Mouse (Mus musculus) urinary bladder, postnatal 14 days (tissue): ENCODE results near the gene Crisp3.
"Not testable (repeated sequence)": the region's sequence is repeated elsewhere in the genome, so short reads cannot be mapped to it uniquely, and the experiment has no call there.

ENCODE experiments used
- DNase-seq: peaks from one replicate; pipeline ENCODE4 v3.0.0; 2021; ENCODE audit warnings: low spot score

Gene Crisp3

DNA sequence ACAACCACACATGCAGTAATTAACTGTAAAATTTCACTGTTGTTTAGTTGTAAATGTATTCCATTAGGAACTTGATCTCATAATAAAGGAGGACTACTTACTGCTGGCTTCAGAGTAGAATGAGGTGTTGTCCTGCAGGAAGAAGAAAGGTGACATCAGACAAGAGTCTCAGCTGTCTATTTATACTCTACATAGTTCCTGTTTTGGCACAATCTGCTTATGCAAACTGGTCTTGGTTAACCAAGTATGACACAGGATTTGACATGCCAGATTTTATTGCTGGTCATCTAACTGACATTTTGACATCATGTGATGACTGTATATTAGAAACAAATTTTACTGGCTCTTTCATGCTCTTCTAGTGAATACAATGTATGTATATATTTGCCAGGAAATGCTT, at the start of gene Crisp3:
Gene Crisp3, minus strand, starts transcription at position 154 of the 400 bp plus-strand sequence.
- no peak for DNase-seq

- DNase-seq: no peak
These were observed 43.3 kb upstream of the Crisp3 start for GRCm38 (mm10) chr17:40285435-40285834.

DNA sequence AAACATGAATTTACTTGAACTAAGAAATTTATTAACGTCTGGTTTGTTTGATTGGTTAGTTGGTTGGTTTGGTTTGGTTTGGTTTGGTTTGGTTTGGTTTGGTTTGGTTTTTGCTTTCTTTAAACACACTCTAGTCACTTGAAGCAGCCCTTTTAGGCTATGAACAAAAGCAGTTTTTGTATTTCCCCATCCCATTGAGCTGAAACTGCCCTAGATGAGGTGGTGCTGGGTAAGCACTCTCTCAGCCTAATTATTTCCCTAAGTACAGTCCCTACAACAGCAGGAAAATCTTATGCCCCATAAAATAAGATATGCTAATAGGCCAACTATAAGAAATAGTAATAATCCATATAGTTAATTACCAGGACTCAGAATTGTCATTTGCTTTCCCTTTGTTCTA, 33.4 kb upstream of the Crisp3 start:
- DNase-seq: no peak

GRCm38 (mm10) chr17:40274906-40275470, 32.9 kb upstream of the Crisp3 start:
- DNase-seq: no peak

GRCm38 (mm10) chr17:40252487-40252886, 10.4 kb upstream of the Crisp3 start:
- no peak for DNase-seq

DNA sequence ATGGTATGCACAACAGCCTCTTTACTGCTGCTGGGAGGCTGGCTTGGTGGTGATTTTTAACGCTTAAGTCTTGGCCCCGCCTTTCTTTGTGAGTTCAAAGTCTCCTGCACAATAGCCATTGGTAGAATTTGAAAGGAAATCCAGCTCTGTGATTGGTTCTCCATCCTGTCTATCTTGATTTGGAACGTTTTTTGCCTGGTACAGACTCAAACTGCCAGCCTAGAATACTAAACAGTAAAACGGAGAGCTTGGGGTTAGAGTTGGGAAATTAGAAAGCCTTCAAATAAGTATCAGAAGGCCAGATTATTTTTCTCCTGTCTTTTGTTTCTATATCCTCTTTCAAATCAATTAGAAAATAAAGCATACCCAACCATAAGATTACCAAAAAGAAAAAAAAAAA, 33.5 kb downstream of the Crisp3 start, which contains the start of gene Pgk2:
Gene Pgk2, minus strand, starts transcription at position 101 of the 400 bp plus-strand sequence.
- no peak for DNase-seq

DNA sequence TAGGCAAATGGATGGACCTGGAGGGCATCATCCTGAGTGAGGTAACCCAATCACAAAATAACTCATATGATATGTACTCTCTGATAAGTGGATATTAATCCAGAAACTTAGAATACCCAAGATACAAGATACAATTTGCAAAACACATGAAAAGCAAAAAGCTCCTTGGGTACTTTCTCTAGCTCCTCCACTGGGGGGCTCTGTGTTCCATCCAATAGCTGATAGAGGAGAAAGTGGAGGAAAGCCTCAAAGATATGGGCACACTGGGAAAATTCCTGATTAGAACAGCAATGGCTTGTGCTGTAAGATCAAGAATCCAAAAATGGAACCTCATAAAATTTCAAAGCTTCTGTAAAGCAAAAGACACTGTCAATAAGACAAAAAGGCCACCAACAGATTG, 40.3 kb downstream of the Crisp3 start:
- DNase-seq: not testable (repeated sequence)

DNA sequence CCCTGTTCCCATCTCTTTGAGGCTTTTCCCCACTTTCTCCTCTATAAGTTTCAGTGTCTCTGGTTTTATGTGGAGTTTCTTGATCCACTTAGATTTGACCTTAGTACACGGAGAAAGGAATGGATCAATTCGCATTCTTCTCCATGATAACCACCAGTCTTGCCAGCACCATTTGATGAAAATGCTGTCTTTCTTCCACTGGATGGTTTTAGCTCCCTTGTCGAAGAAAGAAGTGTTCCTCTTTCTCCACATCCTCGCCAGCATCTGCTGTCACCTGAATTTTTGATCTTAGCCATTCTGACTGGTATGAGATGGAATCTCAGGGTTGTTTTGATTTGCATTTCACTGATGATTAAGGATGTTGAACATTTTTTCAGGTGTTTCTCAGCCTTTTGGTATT, 51.9 kb downstream of the Crisp3 start:
- DNase-seq: not testable (repeated sequence)
